Mouse (Mus musculus): ENCODE measurements around the gene Megf8.

The Megf8 gene

DNA sequence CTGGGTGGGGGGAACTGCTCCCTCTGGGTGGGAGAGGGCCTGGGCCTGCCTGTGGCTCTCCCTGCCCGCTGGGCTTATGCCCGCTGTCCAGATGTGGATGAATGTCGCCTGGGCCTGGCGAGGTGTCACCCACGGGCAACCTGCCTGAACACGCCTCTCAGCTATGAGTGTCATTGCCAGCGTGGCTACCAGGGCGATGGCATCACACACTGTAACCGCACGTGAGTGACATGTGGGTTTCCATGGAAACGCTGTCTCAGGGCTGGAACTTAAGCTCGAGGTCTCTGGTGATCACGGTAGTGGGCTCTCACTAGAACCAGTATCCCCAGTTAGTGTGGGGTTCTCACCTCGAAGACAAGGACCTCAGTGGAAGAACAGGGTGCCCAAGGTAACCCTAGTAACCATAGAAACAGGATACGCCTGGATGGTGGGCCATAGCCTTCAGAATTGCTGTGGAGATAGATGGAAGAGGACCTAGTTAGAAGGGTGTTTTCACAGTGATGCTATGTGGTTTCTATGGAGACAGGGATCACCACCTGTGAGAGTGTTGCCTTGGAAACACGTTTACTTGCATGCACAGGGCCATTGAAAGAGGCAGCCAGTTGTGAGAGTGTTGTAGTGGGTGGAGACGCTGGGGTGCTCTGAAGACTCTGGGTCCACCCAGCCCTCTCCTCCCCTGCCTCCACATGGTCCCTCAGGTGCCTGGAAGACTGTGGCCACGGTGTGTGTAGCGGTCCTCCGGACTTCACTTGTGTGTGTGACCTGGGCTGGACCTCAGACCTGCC, 24.2 kb downstream of the Megf8 start:
- DNase-seq = no peak

DNA sequence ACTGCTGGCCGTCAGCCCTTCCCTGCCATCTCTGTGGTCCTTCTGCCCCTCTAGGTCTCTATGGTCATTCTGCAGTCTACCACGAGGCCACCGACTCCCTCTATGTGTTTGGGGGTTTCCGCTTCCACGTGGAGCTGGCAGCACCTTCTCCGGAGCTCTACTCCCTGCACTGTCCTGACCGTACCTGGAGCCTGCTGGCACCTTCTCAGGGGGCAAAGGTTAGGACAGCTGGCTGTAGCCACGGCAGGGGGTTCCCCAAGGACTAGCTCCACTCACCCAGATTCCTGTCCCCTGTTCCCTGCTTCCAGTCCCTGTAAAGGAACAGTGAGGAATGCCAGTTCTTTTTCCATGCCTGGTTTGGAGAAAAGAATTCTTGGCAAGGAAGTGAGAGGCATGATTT, 31.9 kb downstream of the Megf8 start:
- DNase-seq = no peak

DNA sequence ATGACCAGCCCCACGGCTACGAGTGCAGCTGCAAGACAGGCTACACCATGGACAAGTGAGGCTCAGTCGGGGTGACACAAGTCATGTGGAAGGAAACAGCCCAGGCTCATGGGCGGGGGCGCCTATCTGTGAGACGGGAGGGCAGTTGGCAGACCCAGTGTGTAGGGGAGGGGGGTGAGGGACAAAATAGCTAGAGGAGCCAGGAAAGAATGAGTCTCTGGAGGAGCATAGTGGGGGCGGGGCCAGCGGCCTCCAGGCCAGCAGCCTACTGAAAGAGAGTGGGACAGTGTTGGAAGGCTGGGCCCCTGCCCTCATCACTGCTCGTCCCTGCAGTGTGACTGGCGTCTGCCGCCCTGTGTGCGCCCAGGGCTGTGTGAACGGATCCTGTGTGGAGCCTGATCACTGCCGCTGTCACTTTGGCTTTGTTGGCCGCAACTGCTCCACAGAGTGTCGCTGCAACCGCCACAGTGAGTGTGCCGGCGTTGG, 41.8 kb downstream of the Megf8 start:
- DNase-seq = no peak

DNA sequence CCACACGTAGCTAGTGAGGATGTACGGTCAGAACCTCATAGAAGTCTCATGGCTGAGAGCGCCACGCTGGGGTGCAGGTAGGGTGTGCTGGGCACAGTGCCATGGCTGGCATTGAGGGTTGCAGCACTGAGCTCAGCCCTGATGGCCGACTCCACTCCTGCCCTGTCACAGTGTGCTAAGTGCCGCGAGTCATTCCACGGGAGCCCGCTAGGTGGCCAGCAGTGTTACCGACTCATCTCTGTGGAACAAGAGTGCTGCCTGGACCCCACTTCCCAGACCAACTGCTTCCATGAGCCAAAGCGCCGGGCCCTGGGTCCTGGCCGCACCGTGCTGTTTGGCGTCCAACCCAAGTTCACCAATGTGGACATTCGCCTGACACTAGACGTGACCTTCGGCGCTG, 46.2 kb downstream of the Megf8 start:
- DNase-seq = no peak

DNA sequence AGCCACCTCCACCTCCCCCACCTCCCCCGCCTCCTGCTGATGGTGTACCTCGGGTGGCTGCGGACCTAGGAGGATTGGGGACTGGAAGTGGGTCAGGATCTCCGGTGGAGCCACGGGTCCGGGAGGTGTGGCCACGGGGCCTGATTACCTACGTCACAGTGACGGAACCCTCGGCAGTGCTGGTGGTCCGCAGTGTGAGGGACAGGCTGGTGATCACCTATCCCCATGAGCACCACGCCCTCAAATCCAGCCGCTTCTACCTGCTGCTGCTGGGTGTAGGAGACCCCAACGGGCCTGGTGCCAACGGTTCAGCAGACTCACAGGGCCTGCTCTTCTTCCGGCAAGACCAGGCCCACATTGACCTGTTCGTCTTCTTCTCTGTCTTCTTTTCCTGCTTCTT, 46.7 kb downstream of the Megf8 start:
- no peak for DNase-seq

DNA sequence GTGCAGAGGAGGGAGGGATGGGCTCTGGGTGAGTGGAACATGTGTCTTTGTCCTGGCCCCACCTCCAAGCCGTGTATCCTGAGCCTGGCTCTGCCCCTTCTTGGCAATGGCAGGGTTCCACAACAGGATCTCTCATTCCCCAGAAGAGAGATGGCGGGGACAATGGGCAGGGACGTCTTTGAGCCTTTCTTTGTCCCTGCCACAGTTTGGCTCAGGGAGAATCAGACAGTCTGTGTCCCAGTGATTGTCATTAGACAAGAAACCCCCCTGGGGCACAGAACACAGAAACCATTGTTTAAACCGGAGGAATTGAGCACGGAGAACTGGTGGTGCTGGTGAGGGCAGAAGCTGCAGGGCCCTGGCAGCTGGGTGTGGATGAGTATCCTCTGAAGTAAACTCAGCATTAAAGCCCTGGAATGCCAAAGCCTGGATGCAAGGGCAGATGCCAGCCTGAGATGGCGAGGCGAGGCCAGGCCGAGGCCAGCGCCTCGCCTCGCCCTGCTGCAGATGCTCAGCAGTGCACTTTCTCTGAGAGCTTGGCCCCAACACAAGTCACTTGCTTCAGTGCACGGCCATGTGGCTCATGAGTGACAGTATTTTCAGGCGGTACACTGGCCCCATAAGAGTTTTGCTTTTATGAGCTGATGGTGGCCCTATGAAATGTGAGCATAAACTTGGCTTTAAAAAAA, 49.1 kb downstream of the Megf8 start:
- no peak for DNase-seq

DNA sequence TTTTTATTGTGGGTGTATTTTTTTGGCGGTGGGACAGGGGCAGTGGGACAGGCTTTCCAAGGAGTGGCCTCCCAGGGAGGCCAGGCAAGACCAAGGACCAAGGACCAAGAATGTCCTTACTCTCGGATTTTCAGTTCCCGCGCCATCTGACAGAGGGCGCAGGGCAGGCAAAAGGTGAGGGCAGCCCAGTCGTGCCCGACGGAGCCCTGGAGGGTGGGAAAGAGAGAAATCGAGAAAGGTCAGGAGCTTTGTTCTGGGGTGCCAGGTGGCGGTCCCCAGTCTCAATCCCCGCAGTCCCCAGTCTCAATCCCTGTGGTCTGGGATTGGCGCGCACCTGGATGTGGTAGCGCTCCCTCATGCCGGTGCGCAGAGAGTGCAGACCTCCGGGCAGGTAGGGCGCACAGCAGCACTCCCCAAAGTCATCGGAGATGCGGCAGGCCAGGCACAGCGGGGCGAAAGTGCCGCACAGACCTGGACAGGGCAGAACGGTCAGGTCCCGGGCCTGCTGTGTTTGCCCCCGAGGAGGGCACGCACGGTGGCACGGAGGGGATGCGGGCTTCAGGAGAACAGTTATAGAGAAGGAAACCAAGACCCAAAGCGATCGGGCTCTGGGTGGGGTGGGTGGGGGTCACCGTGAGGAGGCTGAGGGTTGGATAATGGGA, 50.8 kb downstream of the Megf8 start:
- DNase-seq = no peak

DNA sequence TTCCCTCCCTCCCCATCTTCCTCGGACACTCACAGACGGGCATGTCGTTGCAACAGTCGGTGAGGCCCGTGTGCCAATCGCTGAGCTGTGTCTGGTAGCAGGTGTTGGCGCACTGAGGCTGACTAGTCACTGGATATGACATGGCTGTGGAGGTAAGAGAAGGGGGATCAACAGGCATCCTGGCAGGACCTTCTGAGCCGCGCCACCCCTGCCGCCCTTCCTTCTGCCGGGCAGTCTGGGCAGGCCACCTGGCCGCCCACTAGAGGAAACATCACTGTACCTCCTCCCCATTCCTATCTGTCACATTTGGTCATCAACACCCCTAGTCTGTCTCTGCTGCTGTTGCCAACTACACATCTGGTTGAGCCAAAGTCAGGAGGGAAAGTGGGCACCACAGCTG, 51.4 kb downstream of the Megf8 start:
- DNase-seq = no peak

DNA sequence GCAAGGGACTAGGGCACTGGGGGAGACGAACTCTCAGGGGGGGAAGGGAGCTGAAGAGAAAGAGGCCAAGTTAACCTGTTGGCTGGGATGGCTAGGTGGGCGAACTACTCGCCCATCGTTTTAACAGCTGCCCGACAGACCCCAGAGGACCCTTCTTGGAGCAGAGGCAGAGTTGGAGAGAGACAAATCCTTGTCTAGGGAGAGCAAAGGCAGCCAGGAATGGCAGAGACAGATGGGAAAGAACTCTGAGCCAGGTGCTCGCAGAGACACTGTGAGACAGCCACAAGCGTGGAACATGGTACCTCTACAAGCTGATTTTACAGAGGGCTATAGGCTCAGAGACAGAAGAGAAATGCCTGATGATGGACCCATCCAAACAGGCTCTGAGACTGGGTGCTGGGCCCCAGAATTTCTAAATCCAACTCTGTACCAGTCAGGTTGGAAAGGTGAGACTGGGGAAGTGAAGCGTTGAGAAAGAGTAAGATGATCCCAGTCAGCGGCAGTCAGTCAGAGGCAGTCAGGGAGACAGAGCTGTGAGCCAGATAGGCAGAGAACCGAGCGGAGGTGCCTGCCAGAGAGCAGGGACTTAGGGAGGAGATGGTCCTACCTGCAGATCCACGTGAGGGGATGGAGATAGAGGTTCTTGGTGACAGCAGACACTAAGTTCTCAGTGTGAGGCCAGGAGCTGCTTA, 52.2 kb downstream of the Megf8 start, which contains the start of gene Cnfn:
Gene Cnfn (minus strand): TSS at position 667 of the 692 bp plus-strand sequence.
- DNase-seq = peak; percentile 34

DNA sequence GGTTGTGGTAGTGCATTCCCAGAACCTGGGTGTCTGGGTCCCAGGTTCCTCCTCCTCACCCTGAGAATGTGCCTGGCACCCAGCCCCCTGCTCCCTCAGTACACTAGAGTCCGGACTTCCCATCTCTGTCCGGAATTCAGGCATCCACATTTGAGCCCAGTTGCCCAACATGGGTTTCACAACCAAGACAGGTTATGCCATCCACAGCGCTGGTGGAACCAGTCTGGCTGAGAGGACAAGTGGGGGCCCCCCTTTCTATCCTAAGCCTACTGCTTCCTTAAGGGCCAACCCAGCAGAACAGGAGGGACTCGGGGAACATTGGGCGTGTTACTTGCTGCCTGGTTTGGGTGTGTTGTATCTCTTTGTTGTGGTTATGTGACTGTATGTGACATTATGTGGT, 55.5 kb downstream of the Megf8 start:
- no peak for DNase-seq

DNA sequence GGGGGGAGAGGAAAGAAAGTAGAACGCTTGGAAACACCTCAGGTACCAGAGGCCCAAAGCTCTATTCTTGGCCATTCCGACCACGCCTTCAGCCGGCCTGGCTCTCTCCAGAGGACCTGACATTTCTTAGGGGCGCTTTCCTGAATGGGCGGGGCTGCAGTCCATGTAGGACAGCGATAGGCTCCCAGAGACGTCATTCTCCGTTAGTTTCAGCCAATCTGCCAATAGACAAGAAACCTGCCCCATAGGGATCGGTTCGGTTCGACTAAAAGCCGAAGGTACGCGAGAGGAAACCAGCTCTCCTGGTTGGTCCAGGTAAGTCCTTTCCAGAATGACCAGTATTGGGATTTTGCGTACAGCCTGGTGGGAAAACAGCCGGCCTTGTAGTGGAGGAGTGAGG, 59.6 kb downstream of the Megf8 start:
- peak; percentile 88 for DNase-seq

DNA sequence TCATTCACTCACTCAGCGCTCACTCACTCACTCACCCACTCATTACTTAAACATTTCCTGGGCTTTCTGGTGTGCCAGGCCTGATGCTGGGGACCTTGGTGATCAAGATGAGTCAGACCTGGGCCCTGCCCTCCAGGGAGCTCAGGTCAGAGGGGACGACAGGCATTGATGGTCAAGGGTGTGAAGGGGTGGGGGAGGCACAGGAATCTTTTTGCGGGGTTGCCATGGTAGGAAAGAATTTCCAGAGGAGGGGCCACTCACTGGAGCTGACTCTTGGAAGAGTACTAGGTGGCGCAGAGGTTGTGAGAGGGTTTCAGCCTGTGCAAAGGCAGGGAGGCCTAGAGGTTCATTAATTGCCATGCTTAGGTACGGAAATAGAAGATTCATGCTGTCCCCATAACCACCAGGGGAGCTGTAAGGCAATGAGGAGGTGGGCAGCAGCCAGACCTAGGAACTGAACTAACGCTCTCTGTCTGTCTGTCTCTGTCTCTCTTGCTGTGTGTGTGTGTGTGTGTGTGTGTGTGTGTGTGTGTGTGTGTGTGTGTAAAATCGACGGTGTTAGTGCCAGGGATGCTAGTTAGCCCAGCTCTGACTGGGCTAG, 60.2 kb downstream of the Megf8 start:
- no peak for DNase-seq

DNA sequence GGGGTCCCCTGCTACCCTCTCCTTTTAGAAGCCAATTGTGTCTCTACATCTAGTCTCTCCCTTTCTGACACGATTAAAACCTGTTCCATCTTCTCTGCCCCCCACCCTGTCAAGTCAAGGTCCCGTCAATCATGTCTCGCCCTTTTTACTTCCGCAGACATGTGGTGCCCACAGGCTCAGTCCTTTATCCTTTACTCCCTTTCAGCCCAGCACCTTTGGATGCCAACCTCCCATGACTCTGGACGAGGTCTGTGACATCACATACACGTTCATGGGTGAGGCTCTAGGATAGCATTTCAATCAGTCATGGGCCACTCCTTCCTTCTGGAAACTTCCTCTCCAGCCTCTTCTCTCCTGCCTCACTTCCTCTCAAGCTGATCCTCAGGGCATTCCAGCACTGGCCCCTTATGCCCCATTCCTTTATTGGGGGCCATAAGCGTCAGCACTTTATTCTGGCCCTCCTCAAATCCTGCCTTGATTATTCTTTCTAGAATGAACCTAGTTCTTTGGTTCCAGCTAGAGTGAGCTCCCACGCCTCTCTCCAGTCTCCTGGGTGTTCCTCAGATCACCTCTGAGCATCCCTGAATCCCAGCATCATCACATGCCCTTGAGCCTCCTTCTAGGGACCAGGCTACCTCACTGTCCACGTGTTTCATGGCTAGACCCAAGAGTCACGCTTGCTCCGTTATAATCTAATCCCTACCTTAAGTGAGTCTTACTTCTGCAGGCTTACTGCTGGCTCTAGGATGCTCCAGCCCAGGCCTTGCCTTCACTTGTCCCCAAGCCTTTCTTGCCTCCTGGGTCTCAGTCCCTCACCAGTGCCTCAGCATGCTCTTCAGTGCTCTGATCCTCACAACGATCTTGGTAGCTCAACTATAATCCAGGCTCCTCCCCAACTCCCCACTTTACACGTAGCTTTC, 61.5 kb downstream of the Megf8 start:
- DNase-seq = no peak

DNA sequence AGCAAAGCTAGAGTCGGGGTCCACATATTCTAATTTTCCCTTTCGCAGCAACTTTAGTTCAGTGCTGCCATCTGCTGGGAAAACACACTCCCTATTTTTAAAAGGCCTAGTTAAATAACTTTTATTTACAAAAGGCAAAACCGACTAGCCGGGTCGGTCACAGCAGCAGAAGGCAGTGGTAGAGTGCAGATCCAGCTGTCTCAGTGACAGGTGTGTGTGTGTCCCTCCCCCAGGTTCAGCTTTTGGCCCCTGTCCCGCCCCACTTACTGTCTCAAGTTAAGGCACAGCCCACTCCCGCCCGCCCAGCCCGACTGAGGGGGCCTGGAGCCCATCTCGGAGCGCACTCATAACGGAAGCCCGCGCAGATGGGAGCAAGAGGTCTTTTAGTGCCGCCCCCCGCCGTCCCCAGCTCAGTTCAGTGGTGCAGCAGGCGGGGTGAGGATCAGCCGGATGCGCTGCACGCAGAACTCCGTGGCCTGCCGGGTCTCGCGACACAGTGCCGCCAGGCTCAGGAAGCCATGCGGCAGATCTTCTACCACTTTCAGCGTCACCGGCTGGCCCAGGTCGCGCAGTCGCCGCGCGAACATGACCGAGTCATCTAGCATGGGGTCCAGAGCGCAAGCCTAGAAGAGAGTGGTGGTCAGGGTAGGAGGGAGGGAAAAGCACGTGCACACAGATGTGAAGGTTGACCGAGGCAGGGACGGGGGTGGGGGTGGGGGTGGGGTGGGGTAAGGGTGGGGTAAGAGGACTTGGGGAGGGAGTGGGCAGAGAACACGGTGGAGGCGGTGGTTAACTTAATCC, 62.8 kb downstream of the Megf8 start:
- no peak for DNase-seq

DNA sequence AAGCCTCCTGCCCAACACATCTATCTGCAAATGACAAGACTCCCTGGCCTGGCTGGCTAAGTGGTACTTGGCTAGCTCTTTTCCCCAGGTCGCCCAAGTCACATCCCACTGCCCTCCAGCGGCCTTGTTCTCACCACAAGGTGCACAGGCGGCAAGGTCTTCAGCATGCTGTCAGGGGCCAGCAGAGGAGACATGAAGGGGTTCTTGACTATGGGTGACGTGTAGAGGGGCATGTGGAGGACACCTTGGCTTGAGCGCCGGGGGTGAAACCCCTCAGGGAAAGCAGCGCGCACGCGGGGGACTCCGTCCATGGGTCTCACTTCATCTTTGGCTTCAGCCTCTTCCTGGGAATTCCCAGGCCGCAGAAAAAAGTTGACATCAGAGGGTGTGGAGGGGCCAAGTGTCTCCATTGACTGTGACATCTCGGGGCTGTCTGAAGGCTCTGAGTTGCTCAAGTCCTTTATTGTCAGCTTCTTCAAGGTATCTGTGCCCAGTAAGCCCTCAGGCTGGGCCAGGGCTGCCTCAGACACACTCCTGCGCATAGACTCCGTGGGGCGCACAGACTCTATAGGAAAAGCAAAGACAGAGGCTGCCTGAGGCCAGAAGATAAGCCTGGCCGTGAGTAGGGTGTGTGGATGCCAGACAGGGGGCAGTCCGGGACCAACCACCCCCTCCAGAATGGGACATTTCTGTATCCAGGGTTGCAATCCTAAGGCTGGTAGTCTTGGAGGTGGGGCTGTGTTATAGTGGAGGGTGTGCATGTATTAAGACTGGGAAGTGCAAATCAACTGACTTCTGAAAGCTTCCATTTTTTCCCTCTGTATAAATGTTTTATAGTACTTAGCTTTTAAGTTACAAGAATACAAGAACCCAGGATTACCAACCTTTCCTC, 63.7 kb downstream of the Megf8 start:
- DNase-seq = no peak

DNA sequence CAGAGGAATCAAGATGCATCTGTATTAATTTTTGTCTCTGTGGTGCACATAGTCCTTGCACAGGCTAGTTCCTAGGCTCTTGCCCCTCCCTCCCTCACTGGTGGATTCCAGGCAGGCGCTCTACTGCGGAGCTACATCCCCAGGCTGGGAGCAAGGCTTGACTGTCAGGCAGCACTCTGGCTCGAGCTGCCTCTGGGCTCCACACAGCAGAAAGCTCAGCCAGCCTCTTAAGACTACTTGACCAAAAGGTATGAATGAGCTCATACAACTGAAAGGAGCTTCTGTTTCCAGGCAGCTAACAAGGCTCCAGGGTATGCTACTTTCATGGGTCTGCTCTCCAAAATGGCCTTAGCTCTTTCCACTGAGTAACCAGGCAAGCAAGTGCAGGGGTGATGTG, 64.3 kb downstream of the Megf8 start:
- no peak for DNase-seq

DNA sequence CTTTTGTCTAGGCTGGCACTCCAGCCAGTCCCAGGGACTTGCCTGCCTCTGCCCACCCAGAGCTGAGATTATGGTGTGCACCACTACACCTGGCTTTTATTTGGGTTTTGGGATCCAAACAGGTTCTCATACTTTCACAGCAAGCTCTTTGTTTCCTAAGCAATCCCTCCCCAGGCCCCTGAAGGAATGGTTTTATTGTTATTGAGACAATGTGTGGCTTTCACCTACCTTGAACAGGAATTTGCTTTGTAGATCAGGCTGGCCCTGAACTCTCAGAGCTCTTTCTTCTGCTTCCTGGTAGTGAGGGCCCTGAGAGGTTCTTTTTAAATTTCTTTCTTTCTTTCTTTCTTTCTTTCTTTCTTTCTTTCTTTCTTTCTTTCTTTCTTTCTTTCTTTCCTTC, 65.6 kb downstream of the Megf8 start:
- no peak for DNase-seq

DNA sequence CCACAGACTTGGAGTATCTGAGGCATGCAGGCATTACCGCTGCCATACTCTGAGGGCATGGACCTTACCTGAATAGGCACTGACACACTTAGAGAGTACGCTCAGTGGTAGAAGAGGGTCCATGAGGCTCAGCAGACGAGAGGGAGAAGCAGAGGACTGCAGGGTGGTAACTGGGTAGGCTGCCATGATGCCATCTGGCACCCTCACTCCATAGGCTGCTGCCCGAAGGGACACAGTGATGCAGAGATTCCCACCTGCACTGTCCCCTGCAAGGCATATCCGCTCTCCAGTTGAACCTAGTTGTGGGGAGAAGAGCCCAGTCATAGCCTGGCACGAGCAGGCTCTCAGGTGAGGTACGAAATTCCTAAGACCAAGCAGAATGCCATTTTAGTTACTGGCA, 66.4 kb downstream of the Megf8 start:
- DNase-seq = no peak

DNA sequence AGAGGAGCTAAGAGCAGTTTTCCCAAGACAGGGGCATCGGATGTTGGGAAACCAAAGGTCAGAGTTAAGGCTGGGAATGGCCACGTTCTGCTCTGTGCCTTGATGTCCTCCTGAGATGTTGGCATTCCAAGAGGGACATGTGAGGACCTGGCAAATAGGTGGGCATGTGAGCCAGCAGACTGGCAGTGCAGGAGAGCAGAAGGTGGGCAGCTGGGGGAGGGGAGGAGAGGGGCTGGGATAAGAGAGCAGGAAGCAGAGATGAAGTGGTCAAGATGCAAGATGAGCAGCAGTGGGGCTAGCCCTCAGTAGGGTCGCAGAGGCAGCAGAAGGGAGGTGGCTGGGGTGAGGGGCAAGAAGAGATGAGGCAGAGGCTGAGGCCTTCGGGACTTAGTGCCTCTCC, 66.9 kb downstream of the Megf8 start:
- no peak for DNase-seq

DNA sequence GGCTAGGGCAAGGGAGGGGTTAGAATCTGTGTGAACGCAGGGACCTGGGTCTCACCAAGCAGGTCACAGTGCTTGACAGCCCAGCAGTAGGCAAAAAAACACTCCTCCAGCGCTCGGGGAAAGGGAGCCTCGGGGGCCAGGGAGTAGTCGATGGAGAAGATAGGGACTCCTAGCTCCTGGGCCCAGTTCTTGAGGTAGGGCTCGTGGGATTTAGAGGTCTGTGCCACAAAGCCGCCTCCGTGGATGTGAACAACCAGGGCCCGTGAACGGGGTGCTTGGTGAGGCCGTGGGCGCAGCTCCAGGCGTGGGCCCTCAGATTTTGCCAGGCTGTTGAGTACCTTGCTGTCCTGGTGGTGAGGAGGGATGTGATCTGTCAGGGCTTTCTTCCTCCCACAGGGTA, 67.4 kb downstream of the Megf8 start:
- no peak for DNase-seq

All from right cerebral cortex, postnatal 25 days (tissue).